Mouse (Mus musculus) urinary bladder, postnatal 36 days (tissue): ENCODE results near the gene Selenos.
A peak's percentile ranks its signal among the peaks of the same experiment; 100 is the strongest.

Experiments
- DNase-seq, 2 experiments: peaks; one replicate each; pipeline ENCODE4 v3.0.0; 2022; ENCODE audit warnings: low spot score in 2 of 2, mixed read lengths in 1 of 2

Gene Selenos

DNA sequence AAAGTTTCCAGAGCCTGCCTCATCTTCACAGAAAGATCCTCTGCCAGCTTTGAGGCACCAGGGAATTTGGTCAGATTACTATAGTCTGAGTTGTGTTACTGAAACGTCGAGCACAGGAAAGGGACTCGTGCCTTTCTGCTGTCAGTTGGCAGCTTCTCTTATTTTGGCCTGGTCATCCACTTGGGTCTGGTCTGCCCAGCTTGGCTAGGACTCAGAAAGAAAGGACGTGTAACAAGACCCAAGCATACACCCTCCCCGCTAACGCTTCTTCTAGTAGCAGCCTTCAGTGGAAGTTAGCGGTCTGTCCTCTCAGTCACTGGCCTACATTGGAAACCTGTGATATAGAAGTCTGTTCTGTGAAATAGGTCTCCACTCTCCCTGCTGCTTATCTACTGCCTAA, 5.1 kb downstream of the Selenos start:
- peak in 1 of 2 experiments; percentile 7 for DNase-seq

DNA sequence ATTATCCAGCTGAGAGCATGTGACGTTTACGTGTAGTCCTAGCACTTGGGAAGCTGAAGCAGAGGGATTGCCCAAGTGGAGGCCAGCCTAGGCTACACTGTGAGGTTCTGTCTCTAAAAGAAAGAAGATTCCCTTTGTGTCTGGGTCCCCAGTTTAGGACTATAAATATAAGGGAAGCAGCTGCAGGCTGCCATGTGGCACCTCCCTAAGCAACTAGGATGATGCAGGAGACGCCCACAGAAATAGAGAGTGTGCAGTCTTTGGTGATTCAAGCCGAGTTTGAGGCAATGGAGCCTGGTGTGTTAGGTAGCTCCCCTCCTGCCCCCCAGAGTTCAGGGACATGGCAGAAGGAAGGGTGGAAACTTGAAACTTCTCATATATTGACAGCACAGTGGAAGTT, 8.2 kb downstream of the Selenos start:
- no peak for DNase-seq

DNA sequence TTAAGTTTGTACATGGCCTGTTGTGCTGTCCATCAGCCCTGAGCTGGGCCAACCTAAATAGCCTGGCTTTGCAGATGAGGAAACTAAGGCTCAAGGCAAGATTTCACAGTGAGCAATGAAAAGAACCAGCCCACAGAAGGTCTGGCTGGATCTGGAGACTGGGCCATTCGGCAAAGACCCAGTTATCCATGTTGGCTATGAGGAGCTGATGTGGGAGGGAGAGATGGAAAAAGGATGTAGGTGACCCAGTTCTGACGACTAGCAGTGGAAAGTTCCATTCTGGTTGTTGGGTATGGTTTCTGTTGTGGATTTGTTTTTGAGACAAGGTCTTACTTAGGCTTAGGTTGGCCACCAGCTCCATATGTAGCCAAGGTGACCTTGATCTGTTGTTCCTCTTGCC, 8.6 kb downstream of the Selenos start:
- DNase-seq = no peak

DNA sequence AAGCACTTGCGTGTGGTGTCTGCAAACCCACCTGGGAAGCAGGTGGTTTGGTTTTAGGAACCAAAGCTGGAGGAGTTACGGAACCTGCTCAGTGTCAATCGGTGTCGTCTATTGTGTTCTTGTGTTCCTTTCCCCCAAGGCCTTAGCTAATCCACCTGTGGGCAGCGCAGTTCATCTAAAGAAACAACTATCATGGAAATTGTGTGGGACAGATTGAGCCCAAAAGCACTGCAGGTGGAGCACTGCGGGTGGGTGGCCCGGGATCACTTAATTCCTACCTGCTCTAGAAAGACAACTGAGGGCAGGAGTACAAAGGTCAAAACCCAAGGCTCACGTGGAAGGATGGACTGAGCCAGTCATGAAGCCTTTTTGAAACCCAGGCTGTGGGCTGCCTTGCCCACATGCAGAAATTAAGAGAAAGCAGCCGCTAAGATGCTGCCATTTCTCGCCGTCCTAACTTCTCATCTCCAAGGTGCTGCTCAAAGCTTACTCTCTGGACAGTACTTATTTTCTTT, 11.3 kb downstream of the Selenos start:
- no peak for DNase-seq

DNA sequence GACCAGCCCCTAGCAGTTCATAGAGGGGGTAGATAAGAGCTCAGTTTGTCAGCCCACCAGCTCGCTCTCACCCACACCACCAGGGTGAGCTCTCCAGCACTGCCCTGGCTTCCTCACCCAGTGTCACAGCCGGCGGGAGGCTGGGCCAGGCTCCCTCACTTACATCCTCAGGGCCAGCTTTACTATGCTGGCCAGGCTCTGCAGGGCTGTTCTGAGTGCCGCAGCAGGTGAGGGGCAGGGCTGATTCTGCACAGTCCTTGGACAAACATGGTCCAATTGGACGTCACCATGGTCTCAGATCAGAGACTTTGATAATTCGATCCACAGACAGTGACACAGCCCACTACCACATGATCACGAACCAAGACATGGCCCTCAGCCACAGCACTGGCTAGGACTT, 12.1 kb downstream of the Selenos start:
- no peak for DNase-seq

DNA sequence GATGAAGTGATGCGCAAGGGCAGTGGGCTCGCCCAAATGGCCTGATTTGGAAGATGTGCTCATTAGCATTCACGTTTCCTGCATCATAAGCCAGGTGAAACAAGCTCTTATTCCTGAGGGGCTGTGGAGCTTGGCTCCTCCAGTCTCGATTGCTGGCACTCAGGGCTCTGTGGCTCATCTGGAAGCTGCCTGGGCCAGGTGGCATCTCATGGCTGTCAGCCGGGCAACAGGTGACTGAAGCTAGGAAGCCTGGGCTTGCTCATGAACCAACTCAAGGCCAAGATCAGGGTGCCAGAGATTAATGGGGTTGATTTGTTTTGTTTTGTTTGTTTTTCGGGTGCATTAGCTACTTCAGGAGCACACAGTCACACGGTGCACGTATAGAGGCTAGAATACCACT, 13.2 kb downstream of the Selenos start:
- DNase-seq = no peak

DNA sequence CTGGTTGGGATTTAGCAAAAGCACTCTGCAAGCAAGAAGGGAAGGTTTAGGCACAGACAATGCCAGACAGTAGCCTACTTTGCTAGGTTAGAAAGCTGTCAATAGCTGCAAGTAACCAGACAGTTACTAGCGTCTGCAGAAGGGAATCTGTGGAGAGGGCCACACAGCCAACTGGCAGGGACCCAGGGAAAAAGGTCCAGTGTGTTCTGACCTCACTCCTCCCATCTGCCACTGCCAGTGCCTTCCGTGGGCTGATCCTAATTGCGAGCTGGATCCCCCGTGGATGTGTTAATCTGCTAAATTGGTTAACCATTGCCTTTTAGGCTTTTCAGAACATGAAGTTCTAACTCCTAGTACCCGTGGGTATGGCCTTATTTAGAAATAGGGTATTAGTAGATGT, 14.7 kb downstream of the Selenos start:
- no peak for DNase-seq

DNA sequence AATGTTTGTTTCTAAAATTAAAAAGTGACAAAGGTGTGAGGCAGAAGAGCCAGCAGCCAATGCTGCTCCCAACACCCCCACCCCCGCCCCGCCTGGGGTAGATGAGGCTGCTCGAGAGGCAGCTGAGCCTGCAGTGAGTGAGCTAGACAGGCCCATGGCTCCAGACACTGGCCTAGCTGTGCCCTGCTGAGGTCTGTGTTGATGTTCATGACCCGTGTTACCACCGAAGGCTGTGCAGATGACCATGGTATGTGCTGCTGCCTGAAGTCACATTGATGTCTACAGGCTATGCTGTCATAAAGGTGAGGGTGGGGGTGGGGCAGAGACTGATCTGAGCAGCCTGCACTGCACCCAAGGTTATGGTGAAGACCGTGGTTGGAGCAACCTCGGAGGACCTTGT, 19.4 kb downstream of the Selenos start:
- no peak for DNase-seq

DNA sequence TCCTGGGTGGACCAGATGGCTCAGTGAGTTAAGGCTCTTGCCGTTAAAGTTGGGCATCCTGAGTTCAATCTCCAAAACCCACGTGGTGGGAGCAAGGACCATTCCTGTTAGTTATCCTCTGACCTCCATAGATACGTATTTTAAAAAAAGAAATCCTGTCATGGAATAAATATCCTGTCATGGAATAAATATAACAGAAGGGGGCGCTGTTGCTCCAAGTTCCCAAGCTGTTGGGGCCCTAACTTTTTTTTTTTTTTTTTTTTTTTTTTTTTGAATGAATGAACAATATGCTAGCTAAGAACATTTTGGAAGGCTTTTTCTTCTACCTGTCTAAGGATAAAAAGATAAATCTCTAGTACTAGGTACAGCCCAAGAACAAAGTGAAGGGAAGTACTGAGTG, 22.4 kb downstream of the Selenos start:
- DNase-seq = no peak

DNA sequence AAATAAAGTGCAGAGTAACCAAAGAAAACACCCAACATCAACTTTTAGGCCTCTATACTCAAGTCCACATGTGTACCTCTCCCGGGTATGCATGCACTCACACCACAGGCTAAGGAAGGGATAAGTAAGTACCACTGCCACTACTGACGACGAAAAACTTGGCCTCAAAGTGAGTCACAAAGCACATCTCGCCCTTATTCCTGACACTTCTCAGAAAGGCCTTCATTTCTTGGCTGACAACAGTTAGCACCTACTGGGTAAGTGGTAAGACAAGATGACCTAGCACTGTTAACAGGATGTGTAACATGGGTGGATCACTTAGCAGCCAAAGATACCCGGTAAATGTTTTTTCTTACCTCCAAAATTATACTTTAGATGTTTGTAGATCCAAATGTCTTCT, 25.1 kb downstream of the Selenos start:
- no peak for DNase-seq

DNA sequence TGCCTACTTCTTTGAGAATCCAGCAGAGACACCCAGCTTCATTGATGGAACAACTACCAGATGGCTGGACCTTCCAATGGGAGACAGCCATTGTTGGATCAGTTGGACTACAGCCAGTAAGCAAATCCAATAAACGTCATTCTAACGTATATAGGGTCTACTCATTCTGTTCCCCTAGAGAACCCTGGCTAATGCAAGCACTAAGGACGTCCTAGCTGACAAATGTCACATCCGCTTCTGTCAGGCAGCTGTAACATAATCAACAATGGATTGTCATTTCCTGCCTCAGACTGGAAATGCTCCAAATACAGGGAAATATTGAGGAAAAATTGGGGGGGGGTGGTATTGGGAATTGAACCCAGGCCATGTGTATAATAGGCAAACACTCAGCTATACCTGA, 26.3 kb downstream of the Selenos start:
- no peak for DNase-seq

DNA sequence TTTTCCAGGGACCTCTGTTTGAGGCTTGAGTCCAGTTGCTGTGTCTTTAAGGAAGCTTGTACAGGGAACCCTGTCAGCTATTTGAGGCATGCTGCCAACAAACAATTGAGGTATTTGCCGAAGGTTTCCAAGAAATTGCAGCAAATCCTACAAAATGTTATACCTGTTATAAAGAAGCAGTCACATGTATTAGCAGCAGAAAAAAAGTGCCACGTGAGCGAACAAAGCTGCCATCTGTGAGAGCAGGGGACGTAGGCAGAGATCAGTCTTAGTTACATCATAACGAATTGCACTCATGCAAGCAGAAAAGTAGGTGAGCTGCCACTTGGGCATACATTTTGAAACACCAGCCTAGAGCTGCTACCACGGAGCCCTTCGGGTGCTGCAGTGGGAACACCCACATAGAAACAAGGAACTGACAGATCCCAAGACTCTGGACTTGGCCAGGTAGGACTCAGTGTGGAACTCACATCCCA, 27.2 kb downstream of the Selenos start:
- no peak for DNase-seq

DNA sequence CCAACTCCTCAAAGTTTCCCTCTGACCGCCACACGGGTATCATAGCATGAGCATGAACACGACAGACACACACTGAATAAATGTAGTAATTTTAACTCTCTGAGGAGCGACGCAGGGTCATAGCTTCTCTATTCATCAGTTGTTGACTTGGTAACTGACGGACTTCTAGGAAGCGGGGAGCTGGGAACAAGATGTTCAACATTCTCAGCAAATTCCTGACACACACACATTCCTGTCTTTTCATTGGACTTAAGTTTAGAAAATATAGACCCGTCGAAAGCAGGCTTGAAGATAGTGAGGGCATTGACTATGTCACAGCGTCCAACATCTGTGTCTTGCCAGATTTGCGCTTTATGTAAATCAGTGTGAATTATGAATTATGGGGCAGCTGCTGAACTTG, 27.8 kb downstream of the Selenos start:
- no peak for DNase-seq

DNA sequence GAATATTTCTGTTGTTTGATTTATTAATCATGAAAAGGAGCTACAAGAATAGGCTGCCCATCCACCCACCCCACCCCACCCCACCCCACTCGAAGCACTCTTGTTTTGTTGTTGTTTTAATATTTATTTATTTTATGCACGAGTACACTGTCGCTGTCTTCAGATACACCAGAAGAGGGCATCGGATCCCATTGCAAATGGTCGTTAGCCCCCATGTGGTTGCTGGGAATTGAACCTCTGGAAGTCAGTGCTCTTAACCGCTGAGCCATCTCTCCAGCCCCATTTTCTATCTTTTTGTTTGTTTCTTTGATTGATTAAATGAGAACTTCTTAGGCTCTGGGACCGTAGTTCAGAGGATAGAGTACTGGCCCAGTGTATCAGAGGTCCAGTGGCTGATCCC, 28.5 kb downstream of the Selenos start:
- no peak for DNase-seq

DNA sequence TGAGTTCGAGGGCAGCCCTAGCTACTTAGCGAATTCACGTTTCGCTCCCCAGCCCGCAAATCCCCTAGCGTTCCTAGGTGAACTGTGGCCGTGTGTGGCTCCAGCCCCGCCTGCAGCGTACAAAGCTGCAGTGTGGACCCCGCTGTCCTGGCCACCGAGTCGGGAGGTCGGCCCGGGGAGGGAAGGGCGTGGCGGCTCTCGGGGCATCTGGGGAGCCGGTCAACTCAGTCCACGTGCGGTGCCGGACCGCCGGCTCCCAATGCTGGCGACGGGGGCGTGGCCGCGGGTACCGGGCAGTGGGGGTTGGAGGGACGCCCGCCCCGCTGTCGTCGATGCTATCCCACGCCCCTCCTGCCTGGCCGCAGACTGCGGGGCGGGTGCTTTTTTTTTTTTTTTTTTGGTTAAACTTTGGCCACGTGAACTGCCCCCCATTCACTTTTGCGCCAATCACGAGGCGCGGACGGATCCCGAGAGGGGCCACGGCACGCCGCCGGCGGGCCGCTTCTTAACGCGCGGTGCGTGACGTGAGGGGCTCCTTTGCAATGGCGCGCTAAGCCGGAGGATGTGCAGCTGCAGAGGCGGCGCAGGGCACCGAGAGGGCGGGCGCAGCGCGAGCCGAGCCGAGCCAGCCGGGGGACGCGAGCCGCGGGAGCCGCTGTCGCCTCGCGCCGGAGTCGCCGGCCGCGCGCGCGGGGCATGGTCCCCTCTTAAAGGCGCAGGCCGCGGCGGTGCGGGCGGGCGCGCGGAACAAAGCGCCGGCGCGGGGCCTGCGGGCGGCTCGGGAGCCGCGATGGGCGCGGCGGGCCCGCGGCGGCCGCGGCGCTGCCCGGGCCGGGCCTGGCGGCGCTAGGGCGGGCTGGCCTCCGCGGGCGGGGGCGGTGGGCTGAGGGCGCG, 29.8 kb downstream of the Selenos start, which contains the start of gene Chsy1:
Gene Chsy1 (plus strand): TSS at position 555 of the 894 bp plus-strand sequence.
- DNase-seq = peak; percentile 81 to 85

DNA sequence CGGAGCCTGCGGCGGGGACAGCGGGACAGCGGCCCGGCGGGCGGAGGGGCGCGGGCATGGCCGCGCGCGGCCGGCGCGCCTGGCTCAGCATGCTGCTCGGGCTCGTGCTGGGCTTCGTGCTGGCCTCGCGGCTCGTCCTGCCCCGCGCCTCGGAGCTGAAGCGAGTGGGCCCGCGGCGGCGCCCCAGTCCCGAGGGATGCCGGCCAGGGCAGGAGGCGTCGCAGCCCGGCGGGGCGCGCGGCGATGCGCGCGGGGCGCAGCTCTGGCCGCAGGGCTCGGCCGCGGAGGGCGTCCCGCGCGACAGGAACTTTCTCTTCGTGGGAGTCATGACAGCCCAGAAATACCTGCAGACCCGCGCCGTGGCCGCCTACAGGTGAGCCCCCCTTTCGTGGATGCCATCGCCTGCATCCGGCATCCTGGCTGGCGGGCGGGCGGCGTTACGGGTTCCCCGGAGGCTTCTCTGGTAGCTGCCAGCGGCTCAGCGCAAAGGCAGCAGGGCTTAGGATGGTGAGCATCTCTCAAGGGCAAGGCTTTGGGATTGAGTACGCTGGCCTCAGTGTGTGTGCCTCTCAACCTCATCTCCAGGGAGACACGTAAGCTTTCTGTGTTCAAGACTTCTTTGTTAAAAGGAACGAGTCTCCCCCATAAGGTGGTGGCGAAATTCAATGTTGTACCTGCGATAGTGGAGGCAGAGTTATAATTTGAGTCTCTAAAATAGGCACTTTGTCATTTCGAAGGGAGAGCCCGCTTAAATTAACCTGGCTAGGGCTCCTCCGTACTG, 30.6 kb downstream of the Selenos start:
- DNase-seq = no peak

DNA sequence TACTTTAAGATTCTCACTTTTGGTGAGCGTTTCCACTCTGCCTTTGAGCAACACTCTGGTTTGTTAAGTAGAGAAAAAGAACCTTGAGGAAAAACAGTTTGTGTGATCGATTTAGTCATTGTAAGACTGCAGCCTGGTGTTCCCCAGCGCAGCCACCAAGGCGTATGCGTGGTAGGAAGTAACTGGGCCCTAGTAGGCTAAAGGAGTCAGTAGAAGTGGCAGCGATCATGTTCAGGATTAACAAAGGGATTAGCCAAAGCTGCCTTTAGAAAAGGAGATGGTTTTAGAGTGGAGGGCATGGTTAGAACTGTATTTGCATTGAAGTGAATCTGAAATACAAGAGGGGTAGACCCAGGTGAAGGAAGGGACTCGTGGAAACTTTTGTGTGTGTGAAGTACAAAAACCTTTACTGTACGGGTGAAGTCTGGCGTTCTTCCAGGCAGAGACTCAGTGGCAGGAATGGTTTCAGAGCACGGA, 31.2 kb downstream of the Selenos start:
- no peak for DNase-seq

DNA sequence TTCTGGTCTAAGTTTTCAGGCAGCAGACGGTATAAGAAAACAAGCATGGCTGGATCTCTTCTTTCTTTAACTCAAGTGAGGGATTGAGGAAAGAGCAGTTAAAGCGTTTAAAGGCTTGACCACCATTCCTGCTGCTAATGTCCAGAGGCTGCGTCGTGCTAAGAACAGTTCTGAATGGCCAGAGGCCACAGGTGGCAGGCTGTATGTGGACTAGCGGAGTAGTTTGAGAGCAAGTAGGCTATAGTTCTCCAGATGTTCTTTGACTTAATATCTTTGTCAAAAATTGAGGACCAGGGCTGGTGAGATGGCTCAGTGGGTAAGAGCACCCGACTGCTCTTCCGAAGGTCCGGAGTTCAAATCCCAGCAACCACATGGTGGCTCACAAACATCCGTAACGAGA, 31.8 kb downstream of the Selenos start:
- DNase-seq = no peak

DNA sequence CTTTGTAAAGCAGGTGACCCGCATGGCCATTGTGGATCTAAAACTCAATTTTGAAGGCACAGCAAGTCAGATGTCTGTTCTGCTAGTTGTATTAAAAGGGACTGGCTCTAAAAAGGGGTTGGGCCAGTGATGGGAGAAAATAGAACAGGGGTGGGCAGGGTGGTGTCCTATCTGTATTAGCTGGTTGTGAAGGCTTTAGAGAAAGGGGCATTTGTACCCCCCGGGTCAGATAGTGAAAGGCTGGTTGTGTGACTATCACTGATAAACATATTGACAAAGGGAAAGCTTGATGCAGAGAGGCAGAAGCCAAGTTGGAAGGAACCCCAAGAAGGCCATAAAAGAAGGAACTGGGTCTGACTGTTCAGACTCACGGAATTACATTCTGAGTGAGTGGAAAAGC, 34.1 kb downstream of the Selenos start:
- DNase-seq = no peak

DNA sequence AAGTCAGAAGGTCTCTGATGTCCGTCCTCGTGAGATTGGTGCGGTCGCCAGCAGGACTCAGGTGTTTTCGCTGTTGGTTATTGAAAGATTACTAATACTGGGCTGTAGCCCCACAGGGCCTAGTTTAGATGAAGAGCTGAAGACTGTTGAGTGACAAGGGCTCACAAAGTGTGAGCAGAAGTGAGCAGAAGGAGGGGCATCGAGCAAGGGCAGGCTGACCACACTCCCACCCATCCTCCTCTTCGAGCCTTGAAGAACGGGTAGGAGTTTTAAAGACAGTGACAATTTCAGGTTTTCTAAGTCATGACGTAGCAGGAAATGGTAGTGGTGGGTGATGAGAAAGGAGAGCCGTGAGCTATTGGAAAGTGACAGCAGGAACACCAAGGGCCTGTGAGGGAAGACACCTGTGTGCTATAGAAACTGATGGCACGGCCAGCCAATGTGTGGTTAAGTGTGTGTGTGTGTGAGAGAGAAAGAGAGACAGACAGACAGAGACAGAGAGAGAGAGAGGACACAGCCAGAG, 36.4 kb downstream of the Selenos start:
- DNase-seq = no peak

DNA sequence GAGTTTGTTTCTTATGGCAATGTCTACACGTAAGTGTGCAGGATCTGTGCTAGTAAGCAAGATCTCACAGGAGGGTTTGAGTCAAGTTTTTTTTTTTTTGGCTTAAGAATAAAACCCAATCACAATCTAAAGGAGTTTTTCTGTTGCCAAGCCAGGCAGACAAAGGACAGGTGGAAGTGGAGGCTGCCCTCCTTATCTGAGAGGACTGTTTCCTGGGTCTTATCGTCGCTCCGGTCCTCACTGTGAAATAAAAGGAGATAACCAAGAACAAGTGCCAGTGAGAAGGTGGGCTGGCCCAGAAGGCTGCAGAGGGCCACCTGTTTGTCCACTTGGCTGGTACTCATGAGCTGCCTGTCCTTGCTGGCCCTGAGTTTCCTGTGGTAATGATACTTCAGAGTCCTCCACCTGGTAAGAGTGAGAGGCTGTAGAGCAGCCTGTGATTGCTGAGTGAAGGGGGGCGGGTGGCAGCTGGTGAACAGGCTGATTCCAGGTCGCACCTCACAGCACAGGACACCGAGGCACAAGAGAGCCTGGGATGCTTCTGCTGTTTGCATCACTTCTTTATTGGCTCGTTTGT, 37.5 kb downstream of the Selenos start:
- DNase-seq = no peak

DNA sequence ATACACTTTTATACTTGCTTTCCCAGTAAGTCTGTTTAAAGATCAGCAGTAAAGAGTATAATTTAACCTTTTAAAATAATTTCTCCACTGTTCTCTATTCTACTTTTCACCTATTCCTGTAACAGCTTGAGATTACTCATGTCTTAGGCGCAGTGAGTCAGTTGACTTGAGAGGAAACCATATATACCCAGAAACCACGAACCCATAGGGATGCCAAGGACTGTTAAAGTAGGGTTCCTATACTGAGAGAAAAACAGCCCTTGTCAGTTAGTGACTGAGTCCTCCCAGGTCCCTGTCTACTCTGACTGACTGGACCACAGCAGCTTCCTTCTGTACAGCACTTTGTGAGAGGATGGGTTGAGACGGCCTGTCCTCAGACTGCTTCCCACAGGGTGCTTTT, 38.6 kb downstream of the Selenos start:
- no peak for DNase-seq
